Mouse (Mus musculus): Measurements from ENCODE around the gene Kcnk10.

DNA sequence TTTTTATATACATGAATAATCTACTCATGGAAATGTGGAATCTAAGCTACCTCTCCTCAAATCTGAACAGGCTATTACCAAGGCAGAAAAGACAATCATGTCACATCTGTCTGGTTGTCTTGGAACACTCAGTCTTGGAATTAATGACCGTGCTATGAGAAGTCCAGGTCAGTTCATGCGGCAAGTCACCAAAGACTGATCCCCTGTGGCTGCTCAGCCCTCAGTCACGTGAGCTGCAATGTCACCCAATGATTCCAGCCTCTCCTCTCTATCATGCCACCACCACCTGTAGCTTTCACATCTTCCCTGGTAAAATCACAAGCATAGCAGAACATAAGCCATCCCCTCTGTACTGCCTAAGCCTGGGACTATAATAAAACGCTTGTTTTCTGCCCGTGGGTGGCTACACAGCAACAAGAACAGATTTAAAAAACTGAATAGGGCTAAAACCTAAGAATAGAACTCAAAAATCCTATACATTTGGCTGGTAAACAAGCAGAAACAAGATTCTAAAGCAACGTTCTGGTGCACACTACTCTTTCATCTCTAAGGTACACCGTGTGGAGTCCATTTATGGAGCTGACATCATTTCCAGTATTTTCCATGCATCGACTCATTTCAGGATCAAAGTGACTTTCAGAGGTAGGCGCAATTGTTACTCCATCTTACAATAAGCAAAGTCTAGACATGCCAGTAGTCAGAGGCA is 33.4 kb downstream of the Kcnk10 start:
- TF ChIP-seq GATA1 (IDR thresholded peaks at IDR 0.05; ENCODE audit: borderline replicate concordance, low read length), result no peak
- TF ChIP-seq FLI1 (IDR thresholded peaks at IDR 0.05; ENCODE audit: low read length), result no peak

All from megakaryocyte, embryonic 14.5 days (primary cell).